Mouse (Mus musculus): ENCODE measurements around the gene Lefty1.
"Not testable (repeated sequence)": the region's sequence is repeated elsewhere in the genome, so short reads cannot be mapped to it uniquely, and the experiment has no call there.

Lefty1 gene

DNA sequence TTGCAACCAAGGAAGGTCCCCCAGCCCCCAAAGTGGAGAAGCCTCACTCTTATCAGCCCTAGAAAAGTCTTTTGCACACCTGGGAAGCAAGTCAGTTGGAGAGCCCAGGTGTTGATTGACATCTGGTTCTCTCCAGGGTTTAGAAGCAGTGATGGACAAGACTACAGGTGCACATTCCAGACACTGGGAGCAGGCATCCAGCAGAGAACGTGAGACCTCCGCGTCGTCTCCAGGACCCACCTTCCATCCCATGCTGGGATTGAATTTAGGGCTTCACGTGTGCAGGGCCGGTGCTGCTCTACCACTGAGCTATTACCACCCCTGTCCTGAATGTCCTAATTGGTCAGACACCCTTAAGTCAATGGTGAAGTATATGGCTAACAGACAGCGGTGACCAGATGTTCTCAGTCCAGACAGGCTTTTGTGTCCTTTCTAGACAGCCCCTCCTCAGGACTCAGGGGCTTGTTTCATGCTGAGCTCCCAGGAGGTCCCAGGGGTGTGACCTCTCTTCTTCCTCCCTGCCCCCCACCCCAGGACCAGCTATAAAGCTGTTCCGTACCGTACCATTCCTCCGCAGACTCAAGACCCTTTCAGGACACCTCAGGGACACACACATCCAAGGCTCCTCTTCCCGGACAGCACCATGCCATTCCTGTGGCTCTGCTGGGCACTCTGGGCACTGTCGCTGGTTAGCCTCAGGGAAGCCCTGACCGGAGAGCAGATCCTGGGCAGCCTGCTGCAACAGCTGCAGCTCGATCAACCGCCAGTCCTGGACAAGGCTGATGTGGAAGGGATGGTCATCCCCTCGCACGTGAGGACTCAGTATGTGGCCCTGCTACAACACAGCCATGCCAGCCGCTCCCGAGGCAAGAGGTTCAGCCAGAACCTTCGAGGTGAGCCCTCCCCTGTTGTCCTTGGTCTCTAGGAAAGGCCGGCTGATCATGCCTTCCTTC, at the start of gene Lefty1:
Lefty1 (plus strand) TSS at position 556 of the 953 bp plus-strand sequence.
- no peak for DNase-seq (ENCODE audit: low spot score in 2 of 2)

DNA sequence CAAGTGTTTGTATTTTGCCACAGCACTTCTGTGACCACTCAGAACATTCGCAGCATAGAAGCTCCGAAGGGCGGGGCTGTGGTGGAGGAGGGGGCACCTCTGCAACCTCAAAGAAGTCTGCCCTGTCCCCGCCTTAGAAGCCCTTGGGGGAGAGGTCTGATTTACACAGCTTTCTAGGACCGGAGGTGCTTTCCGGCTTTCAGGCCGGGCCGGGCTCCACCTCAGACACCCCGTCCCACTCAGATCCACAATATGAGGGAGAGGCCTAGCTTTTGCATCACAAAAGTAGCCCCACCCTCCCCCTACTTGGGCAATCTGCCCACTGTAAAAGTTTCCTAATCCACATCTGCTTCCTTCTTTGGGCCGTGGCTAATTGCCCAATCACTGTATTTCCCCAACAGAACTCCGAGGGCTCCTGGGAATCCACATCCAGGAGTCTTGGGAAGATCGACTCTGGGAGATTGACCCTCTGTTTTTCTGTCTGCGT, 46.2 kb upstream of the Lefty1 start:
- peak in 1 of 2 experiments; percentile 60 for DNase-seq (ENCODE audit: low spot score in 2 of 2)

DNA sequence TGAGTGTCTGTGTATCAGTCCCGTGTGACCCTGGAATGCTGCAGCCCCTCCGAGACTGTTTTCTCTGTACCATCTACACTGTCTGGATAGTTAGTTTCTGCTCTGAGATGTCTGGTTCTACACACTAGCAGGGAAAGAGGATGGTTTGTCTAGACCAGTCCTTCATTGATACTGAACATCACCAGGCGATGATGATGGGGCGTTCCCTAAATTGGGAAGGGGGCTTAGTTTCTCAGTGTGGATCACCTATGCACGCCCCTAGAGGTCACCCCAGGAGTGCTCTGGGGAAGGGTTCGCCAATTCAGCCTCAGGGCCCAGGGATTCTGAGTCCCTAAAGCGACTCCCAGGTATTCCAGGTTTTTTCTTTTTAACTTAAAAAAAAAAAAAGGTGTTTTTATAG, 45.6 kb upstream of the Lefty1 start:
- DNase-seq (ENCODE audit: low spot score in 2 of 2), result no peak

DNA sequence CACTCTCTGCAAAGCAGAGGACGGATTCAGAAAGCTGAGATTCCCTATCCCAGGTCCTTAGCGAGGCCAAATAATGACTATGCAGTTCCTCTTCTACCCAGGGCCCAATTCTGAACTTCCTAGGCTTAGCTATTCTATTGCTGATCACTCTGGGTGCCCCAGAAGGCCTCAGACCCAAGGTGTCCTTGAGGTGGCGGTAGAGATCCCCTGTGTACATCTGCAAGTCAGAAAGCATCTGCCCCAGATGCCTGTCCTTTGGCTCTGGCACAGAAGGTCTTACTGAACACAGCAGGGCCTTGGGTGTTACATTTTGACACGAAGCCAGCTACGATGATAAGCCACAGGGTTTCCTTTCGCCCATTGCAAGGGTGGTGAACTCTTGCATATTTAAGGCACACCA, 45.0 kb upstream of the Lefty1 start:
- DNase-seq (ENCODE audit: low spot score in 2 of 2), result peak in 1 of 2 experiments; percentile 72

DNA sequence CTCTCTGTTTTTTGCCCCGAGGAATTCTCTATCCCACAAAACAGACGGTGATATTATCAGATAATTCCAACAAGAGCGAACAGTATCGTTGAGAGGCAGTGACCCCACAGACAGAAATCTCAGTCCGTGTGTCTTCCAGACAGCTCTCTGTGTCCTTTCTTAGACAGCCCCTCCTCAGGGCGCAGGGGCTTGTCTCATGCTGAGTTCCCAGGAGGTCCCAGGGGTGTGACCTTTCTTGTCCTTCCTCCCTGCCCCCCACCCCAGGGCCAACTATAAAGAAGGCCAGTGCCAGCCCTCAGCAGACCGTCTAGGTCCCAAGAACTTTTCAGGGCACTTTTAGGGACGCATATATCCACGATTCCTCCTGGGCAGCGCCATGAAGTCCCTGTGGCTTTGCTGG, 42.0 kb upstream of the Lefty1 start, which contains the start of gene Lefty2:
Lefty2 (plus strand) TSS at position 301 of the 400 bp plus-strand sequence.
- no peak for DNase-seq (ENCODE audit: low spot score in 2 of 2)

DNA sequence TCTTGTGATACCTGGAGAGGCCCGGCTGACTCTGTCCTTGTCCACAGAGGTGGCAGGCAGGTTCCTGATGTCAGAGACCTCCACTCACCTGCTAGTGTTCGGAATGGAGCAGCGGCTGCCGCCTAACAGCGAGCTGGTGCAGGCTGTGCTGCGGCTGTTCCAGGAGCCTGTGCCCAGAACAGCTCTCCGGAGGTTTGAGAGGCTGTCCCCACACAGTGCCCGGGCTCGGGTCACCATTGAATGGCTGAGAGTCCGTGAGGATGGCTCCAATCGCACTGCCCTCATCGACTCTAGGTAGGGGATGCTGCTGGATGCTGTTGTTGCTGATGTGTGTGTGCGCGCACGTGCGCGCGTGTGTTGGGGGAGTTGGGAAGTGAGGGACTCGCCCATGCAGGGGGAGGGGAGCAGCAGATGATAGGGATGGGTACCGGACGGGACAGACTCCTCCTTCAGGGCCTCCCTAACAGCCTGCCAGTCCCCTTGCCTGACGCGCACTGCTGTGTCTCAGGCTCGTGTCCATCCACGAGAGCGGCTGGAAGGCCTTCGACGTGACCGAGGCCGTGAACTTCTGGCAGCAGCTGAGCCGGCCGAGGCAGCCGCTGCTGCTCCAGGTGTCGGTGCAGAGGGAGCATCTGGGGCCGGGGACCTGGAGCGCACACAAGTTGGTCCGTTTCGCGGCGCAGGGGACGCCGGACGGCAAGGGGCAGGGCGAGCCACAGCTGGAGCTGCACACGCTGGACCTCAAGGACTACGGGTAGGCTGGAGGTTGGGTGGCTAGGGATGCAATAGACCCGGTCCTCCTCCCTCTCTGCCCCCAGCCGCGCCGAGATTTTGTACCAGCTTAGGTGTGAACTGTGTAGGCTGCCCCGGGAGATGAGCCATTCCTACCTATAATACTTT, 40.5 kb upstream of the Lefty1 start:
- not testable (repeated sequence) for DNase-seq (ENCODE audit: low spot score in 2 of 2)

DNA sequence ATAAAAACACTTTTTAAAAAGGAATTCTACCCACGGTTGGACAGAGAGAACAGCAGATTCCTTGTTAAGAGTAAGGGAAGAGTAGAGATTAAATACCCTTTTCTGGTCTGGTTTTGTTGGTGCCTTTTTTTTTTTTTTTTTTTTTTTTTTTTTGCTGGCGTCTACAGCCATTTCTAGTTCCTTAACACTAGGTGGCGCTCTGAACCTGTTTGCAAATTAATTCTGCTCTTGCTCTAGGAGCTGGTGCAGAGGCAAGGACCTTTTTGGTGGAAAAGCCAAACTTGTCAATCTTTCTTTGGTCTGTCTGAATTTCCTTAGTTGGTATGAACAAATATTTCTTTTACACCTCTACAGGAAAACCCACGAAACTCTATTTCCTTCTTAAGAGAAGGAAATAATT, 33.7 kb upstream of the Lefty1 start:
- peak in 1 of 2 experiments; percentile 61 for DNase-seq (ENCODE audit: low spot score in 2 of 2)

DNA sequence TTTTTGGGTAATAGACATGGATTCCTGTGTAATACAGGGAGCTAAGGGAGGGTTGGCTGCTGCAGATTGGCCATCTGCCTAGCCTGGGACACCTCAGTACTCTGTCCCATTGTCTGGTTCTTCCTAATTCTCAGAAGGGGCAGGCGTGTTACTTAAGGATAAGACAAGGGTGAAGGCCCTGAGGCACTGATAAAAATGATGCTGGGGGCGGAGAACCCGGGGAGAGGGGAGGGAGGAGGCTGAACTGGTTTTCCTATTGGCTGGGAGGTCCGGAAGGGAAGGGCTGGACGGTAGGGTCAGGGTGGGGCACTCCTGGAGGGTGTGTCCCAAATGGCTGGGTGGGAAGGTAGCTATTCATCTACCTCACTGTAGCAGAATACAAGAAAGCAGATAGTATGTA, 31.9 kb upstream of the Lefty1 start:
- DNase-seq (ENCODE audit: low spot score in 2 of 2), result peak; percentile 70 to 84

DNA sequence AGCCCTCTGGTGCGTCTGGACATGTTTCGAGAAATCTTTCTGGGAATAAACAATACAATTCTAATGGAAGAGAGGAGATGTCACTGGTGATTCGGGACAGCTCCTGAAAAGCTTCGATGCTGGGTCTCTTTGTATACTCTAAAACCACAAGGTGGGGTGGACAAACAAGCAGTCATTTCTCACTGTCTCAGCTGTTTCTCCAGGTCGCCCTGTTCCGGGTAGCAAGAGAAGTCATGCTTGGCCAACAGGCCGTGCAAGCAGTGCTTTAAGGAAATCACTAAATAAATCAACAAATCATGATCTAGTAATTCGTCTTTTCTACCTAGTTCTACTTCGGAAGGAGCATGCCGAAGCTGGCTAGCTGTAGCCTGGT, 31.2 kb upstream of the Lefty1 start:
- DNase-seq (ENCODE audit: low spot score in 2 of 2), result no peak

DNA sequence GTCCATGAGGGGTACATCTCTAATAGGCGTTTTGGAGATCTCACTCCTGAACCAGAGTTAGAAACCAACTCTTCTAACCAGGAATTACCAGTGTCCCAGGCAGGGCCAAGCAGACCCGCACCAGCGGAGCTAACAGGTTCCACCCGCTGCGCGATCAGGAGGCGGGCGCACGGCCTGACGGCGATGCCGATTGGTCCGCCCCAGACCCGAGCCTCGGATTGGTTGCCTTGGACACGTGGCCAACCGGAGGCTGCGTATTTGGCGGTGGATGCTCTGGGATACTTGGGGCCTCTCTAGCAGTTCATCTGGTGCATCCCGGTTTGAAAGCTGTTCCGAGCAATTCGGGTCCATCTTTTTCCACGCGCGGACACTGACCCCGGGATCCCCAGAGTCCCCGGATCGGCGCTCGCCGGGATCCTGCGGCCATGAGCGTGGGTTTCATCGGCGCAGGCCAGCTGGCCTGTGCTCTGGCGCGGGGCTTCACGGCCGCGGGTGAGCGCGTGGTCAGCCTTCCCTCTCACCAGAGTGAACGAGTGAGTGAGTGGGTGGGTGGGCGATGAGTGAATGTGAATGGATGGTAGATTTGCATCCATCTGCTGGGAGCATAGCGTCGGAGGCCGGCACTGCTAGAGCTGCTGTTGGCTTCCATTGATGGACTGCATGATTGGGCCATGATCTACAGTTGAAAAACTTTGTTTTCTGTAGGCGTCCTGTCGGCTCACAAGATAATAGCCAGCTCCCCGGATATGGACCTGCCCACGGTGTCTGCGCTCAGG, 30.6 kb upstream of the Lefty1 start, which contains the start of gene Pycr2:
Pycr2 (plus strand) TSS at position 255 of the 776 bp plus-strand sequence.
- peak; percentile 92 to 96 for DNase-seq (ENCODE audit: low spot score in 2 of 2)

DNA sequence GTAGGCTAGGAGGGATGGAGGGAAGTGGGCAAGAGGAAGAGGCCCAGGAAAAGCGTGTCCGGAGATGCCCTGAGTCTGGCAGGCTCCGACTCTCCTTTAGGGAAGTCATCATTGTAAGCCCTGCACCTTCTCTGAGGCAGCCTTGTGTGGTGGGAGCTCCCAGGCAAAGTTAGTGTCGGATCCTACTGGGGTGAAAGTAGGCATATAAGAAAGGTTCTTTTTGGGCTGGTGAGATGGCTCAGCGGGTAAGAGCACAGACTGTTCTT, 30.1 kb upstream of the Lefty1 start:
- no peak for DNase-seq (ENCODE audit: low spot score in 2 of 2)

DNA sequence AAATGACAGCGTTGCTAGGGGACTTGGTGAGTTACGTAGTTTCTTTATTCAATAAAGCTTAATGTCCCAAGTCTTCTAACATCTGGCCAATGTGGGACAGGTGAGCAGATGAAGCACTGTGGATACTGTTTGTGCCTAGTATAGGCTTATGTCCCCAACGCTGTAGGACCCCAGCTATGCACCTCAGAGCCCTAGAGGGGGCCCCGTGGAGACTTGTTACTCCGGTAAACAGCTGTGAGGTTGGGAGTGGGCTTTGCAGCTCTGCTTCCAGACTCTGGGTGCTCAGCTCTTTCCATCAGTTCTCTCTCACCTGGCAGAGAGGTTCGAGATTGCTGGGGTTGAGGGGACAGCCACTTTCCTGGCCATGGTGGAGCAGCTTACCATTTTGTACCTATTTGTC, 29.5 kb upstream of the Lefty1 start:
- no peak for DNase-seq (ENCODE audit: low spot score in 2 of 2)

DNA sequence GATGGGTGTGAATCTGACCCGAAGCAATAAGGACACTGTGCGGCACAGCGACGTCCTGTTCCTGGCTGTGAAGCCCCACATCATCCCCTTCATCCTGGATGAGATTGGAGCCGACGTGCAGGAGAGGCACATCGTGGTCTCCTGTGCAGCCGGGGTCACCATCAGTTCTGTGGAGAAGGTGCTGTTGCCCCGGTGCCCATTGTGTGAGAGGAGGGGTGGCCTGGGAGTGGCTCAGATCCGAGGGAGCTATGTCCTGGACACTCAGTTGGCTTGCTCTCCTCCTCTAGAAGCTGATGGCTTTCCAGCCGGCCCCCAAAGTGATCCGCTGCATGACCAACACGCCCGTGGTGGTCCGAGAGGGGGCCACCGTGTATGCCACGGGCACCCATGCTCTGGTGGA, 28.9 kb upstream of the Lefty1 start:
- no peak for DNase-seq (ENCODE audit: low spot score in 2 of 2)

DNA sequence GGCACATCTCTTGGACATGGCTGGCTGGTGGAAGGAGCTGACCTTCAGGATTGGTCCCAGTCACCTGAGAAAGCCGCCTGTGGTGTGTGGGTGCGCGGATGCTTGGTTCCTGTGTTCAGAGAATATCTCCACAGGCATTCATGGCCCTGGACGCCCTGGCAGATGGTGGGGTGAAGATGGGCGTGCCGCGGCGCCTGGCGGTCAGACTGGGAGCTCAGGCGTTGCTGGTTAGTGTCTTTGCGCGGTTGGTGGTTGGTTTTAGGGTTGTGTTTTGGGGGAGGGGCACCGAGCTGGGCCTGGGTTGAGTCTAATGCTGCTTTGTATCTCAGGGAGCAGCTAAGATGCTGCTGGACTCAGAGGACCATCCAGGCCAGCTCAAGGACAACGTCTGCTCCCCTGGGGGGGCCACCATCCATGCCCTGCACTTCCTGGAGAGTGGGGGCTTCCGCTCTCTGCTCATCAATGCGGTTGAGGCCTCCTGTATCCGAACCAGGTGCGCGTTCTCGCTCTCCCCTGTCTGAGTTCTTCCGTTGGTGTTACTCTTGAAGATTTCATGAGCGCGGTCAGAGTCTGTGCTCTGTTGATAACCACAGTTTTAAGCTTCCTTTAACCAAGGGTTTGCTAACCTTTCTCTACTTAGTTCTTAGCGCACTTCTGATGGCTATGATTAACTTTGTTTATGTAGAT, 28.2 kb upstream of the Lefty1 start:
- DNase-seq (ENCODE audit: low spot score in 2 of 2), result peak in 1 of 2 experiments; percentile 56

DNA sequence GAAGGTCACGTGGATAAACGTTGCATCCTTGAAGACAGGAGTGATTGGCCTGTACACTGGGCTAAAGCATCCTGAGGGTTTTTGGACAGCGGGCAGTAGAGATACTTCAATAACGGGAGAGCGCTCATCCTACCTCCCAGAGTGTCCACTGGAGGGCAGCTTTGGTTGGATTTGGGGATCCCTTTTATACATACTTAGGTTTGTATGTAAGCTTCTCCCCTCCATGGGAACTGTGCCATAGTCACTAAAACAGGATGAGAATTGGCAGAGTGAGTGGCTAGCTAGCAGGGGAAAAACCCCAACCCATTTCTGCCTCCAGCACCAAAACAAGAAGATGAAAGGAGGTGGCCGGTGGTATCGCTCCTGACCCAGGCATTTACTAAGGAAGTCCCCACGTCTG, 23.7 kb upstream of the Lefty1 start:
- DNase-seq (ENCODE audit: low spot score in 2 of 2), result no peak

DNA sequence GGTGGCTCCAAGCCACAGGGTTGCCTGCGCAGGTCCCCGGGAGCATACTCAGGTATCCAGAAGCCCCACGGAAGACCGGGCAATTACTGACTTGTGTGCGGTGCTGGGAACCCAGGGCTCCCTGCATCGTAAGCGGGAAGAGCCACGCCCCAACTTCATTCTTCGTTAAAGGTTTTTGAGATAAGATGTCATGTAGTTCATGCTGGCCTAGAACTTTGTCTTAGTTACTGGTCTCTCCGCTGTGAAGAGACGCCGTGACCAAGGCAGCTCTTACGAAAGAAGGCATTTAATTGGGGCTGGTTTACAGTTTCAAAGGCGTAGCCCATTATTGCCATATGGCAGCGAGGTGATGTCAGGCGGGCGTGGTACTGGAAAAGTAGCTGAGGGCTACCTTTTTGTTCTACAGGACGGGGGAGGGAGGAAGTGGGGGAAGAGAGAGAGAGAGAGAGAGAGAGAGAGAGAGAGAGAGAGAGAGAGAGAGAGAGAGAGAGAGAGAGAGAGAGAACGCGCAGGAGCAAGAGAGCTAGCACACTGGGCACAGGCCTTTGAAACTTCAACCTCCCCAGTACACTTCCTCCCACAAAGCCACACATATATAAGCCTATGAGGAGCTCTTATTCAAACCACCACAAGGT, 23.1 kb upstream of the Lefty1 start:
- peak in 1 of 2 experiments; percentile 42 for DNase-seq (ENCODE audit: low spot score in 2 of 2)

DNA sequence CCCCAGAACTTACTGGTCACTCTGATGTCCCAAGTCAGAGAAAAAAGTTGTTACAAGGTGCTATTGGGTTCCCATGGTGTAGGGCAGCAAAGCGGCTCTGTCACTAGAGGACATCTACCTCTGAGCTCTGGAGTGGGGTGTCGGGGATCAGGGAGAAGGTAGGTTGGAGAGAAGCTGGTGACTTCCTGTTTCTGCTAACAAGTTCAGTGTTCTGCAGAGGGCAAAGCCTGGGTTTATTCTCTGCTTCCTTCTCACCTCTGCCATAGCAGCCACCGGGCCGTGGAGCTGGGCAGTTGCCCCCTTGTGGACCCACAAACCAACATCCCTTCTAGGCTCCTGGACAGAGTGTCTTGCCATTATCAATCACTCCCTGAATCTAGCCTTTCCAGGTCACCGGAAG, 22.0 kb upstream of the Lefty1 start:
- no peak for DNase-seq (ENCODE audit: low spot score in 2 of 2)

DNA sequence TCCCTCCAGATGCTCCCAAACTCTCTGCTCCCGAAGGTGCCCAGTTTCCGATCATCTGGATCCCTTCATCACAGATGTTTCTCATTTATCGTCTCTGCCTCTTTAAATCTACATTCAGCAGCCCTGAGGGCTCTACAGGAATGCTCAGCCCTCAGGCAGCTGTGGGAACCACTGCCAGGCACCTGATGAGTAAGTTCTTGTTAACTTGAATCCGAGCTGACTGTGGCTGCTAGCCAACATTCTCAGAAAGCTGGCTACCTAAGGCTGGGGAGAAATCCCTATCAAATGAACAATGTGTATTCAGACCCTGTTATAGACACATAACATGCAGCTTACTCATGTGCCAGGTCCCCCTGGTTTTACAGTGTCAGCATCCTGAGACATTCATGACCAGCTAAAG, 21.0 kb upstream of the Lefty1 start:
- no peak for DNase-seq (ENCODE audit: low spot score in 2 of 2)

DNA sequence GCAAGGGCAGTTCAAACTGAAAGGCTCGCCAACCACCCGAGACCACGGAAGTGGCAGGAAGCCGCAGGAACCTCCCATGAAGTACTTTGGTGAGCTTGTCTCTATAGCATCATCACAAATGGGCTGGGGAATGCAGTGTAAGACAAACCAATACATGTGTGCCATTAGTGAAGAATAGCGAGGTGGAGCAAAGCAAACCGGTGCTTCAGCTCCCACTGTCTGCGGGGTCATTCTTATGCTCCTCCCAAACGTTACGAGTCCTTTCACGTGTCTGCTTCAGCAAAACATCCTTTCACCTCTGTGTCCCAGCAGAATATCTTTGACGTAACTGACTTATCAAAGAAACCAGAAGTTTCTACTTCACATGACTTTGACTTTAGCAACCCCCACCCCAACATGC, 18.4 kb upstream of the Lefty1 start:
- no peak for DNase-seq (ENCODE audit: low spot score in 2 of 2)

DNA sequence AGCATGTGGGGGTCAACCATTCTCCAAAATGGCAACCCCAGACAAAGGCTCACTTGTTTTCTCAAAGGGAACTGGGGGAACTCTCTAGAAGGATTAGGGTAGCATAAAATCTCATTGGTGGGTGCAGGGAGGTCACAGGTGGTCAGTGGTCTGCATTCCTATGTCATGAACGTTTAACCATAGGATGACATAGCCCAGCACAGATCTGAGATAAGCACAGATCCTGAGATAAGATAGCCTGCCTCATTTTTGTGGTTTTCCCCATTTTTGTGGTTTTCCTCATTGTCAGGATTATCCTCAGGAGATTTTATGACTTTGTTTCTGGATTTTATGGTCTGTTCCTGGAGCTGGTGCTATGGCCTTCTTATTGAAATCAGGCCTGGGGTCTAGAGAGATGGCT, 17.8 kb upstream of the Lefty1 start:
- DNase-seq (ENCODE audit: low spot score in 2 of 2), result no peak

DNA sequence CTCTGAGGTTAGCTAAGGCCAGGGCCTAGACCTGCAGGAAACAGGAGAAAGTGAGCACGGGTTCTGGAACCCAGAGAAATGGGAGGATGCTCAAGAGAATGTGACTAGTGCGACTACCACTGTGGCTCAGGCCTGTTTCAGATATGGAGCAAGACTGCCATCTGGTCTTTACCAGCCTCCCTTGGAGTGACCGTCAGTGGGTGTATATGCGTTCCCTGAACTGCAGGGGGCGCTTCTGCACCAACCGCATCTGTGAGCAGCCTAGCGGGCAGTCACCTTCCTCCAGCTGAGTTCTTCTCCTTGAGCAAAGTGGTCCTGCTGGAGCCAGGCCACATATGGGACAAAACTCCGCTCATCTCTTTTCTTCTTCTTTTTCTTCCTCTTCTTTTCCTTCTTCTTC, 15.1 kb upstream of the Lefty1 start:
- peak in 1 of 2 experiments; percentile 66 for DNase-seq (ENCODE audit: low spot score in 2 of 2)

Measured in spleen, postnatal 10 days (tissue).